Mouse (Mus musculus): Measurements from ENCODE around the gene Map2k2.
"Not testable (repeated sequence)": the region's sequence is repeated elsewhere in the genome, so short reads cannot be mapped to it uniquely, and the experiment has no call there.

Gene Map2k2

GRCm38 (mm10) chr10:81105565-81106112, at the start of gene Map2k2:
Gene Map2k2 (plus strand): TSS chr10:81105915.
- peak; percentile 96 for DNase-seq

DNA sequence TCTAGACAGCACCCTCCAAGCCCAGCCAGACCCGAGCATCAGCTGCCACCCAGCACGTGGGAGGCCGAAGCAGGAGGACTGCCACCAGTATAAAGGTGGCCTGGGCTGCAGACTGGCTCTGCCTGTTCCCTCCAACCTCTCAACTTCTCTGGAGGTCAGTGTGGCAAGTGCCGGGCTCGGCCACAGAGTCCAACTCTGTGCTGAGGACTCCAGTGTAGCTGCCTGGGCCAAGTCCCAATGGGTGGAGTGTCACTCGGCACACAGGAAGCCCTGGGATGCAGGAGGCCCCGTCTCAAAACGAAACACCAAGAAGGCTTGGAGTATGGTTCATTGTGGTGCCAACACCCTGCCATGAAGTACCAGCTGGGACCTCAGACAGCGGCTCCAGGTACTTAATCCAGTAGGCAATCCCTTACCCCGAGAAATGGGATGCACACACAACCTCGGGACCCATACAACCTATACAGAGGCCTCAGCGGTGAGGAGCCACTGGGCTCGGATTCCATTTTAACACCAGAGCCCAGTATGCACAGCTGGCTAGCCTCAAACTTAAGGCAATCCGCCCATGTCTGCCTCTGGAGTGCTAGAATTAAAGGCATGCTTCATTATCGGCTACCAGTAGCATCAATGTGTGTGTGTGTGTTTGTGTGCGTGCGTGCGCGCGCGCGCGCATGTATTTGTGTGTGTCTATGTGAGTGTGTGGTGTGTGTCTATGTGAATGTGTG, 48.1 kb upstream of the Map2k2 start:
- DNase-seq: no peak

GRCm38 (mm10) chr10:81058896-81059295, 46.8 kb upstream of the Map2k2 start:
- DNase-seq: no peak

DNA sequence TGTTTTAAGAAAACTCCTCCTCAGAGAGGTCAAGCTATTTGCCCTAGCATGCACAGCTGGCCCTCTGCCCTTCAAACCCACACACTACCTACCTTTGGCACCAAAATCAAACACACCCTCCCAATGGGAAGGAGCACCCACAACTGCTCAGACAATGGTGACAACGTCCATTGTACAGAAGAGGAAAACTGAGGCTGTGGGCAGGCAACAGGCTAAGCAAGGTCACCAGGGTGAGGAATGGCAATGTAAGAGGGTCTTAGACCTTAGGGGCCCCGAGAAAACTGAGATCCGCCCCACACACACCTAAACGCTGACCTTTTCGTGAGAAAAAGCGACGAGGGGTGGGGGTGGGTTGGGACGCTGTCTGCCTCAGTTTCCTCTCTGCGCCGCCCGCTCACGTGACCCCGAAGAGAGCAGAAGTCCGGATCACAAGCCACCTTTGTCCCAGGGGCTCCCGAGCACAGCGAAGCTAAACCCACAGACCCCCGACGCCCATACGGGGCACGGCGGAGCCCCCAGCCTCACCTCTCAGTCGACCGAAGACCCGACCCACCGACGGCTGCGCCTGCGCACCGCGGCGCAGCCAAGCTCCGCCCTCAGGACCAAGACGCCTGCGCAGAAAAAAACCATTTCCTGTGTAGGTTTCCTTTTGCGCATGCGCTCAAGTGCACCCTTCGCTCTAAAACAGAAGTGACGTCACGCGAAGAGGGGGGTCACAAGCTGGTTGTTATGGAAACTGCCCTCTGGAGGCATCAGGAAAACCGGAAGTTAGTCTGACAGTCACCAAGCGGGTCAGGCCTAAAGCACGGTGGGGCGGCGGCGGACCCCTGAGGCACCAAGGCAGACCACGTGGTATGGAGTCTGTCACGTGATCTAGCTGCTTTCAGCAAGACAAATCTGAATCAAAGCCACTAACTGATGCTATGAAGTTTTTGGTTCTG, 45.8 kb upstream of the Map2k2 start, which contains the start of gene Sgta:
TSS of gene Sgta (minus strand) at position 579 of the 941 bp plus-strand sequence.
- peak; percentile 100 for DNase-seq

DNA sequence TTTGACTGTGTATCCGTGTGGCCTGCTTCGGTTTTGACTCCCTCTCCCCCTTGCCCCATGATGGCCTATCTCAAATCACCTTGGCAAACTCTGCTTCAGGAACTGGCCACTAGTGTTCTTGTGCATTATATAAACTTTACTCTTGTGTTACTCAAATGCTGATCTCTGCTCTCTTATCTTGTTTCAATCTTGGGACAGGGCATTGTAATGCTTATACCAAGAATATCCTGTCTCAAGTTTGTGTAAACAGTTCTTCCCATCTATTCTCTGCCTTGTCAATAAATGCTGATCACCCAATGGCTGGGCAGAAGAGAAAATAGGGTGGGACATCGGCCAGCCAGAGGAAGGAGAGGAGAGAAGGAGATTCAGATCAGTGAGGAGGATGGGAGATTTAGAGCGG, 43.0 kb upstream of the Map2k2 start:
- no peak for DNase-seq

GRCm38 (mm10) chr10:81064519-81064918, 41.2 kb upstream of the Map2k2 start:
- not testable (repeated sequence) for DNase-seq

DNA sequence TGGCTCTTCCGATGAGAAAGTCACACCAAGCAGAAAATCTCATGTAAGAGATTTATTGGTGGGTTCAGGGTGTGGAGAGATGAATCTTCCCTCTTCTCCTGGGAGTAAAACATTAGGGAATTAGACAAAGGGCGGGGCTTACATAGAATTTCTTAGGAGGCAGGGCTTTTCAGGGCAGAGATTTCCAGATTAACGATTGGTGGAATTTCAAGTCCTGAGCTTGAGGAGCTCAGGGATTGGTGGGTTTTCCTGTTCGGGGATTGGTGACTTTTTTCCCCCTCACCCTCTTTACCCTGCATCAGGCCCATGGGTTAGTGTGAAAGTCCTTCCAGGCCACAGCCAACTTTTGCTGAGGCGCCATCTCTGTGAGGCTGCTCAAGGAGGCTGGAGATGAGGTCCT, 37.0 kb upstream of the Map2k2 start:
- DNase-seq: no peak

GRCm38 (mm10) chr10:81069836-81070235, 35.9 kb upstream of the Map2k2 start, which contains the start of gene Thop1:
Gene Thop1 (plus strand): TSS chr10:81070035.
- peak; percentile 99 for DNase-seq

- no peak for DNase-seq
These were observed 33.4 kb upstream of the Map2k2 start for GRCm38 (mm10) chr10:81072290-81072689.

DNA sequence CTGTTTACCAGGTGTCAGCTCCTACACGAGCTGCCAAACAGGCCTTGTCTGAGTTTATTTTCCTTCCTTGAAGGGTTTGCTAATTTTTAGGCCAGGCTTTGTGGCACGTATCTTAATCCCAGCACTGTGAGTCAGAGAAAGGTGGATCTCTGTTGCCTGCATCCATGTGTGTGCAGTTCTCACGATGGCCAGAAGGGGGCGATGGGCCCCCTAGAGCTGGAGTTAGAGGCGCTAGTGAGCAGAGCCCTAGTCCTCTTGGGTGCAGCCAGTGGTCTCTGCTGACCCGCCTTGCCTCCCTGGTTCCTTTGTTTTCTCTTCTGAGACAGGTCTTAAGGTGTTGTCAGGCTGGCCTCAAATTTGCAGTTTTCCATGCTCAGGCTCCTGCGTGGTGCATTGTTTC, 32.3 kb upstream of the Map2k2 start:
- no peak for DNase-seq

DNA sequence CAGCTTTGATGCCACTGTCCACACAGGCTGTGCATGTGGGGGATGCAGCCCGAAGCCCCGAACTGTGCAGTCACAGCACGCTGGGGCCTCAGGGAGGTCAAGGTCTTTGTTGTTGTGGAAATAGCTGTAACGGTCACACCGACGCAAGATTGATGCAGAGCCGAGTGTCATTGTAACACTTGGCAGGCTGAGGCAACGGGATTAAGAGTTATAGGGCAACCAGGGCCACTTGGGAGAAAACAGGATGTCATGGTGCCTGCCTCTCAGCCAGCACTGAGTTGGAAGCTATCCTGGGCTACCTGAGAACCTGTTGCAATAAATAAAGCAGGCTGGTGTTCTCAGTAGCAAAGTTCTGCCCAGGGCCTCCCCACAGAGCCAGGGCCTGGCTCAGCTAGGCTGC, 30.0 kb upstream of the Map2k2 start:
- DNase-seq: no peak

GRCm38 (mm10) chr10:81076356-81076755, 29.4 kb upstream of the Map2k2 start:
- DNase-seq: no peak

GRCm38 (mm10) chr10:81077916-81078315, 27.8 kb upstream of the Map2k2 start:
- no peak for DNase-seq

DNA sequence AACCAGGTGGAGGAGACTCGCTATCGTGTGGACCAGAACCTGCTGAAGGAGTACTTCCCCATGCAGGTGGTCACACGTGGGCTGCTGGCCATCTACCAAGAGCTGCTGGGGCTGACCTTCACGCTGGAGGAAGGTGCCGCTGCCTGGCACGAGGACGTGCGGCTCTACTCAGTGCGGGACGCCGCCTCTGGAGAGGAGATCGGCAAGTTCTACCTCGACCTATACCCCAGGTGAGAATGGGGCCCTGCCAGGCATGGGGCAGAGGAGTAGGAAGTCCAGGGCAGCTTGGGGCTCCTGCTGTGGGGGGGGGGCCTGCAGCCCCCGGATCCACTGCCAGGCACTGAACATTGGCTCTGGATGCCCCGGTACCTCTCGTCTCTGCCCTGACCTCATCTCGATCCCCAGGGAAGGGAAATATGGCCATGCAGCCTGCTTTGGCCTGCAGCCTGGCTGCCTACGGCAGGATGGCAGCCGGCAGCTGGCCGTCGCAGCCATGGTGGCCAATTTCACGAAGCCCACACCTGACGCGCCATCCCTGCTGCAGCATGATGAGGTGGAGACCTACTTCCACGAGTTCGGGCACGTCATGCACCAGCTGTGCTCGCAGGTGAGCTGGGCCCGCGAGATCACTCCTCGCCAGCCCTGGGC, 25.6 kb upstream of the Map2k2 start:
- DNase-seq: no peak

- peak; percentile 59 for DNase-seq
These were observed 23.4 kb upstream of the Map2k2 start for GRCm38 (mm10) chr10:81082168-81082960.

GRCm38 (mm10) chr10:81087021-81087420, 18.7 kb upstream of the Map2k2 start:
- DNase-seq: no peak

- DNase-seq: no peak
These were observed 16.5 kb upstream of the Map2k2 start for GRCm38 (mm10) chr10:81089216-81089615.

DNA sequence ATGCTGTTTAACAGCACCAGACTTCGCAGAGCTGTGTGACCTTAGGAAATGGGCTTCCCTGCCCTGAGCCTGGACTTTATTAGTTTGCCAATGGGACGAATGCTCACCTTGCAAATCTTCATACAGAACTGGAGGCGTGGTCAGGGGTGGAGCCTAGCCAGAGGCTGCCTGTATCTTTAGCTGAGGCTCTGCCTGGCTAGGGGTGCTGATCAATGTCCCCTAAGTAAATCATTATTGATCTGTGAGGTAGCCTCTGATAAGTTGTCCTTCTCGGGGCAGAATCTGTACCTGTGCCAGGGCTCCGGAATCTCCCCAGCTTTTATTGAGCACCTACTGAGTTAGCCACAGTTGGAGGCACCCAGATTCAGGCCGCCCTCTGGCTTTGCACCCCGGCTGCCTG, 15.1 kb upstream of the Map2k2 start:
- DNase-seq: no peak

- peak; percentile 86 for DNase-seq
These were observed 13.1 kb upstream of the Map2k2 start for GRCm38 (mm10) chr10:81092465-81093250.

DNA sequence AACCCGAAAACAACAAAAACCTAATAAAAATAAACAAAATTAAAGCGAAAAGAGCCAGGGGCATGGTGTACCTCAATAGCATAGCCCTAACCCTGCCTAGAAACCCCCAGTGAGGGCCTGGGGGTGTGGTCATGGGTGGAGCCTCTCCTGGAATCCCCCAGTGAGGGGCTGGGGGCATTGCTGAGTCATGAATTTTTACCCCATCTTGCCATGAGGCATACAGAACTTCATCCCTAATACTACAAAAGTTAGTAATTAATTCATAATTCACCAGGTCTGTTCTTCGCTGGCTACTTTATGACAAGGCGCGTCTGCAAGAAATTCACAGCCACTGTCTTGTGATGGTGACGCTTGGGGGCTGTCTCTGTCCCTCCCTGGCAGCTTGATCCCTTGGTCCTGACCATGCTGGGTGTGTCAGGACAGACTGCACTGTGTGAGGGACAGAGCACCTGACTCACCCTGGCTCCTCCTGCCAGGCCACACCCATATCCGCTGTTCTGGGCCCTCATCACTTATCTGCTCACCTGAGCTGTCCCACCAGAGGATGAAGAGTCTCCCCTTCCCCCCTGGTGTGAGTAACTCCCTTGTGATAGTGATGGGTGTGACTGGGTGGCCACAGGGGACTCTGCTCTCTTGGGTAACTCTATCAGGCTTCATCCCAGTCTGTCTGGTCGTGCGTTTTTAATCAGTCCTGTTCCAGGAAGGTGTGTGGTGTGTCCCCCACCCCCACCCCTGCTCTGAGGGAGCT, 10.6 kb upstream of the Map2k2 start:
- no peak for DNase-seq
